Mouse (Mus musculus) cerebellum, adult 2 months (tissue): ENCODE data around the gene Grb7. TPM values are rescaled to one million over a fixed set of nuclear protein-coding genes. Genes with fewer than 3 reads are reported as not detected.

Experiments used
- DNase-seq, 2 experiments: peaks; one replicate each; pipeline ENCODE4 v3.0.0; 2021
- H3K27ac ChIP-seq: fragments of 200-500 bp; 2 replicates; pipeline ENCODE4 v1.5.1; 2012; ENCODE audit warnings: low read length, control low read depth, inconsistent platforms; ENCODE audit not compliant: insufficient read depth
- H3K27me3 ChIP-seq: fragments of 200-500 bp; 2 replicates; pipeline ENCODE4 v1.6.1; 2012; ENCODE audit warnings: inconsistent platforms, mild to moderate bottlenecking, low read length, moderate library complexity; ENCODE audit not compliant: control insufficient read depth, insufficient read depth
- H3K4me1 ChIP-seq: fragments of 200-500 bp; 2 replicates; pipeline ENCODE4 v1.6.1; 2011; ENCODE audit warnings: low read length; ENCODE audit not compliant: control insufficient read depth, insufficient read depth
- H3K4me3 ChIP-seq: fragments of 200-500 bp; replicated peaks from 2 replicates; pipeline ENCODE3; 2011; ENCODE audit warnings: mild to moderate bottlenecking, low read depth, low read length, control low read depth; ENCODE audit not compliant: insufficient read depth
- CTCF ChIP-seq: fragments of 200-500 bp; IDR thresholded peaks from 2 replicates; pipeline ENCODE4 v1.5.1; 2011; ENCODE audit warnings: low read depth, mild to moderate bottlenecking, control low read depth, low read length, moderate library complexity, borderline replicate concordance; ENCODE audit not compliant: insufficient read depth
- POLR2A ChIP-seq: fragments of 200-500 bp; IDR thresholded peaks from 2 replicates; pipeline ENCODE4 v1.6.1; 2011; ENCODE audit warnings: low read length, control low read depth, borderline replicate concordance; ENCODE audit not compliant: insufficient read depth
- WGBS: fragments of 180-500 bp; shearing (Covaris S2); methylation state at CpG from one replicate; pipeline ENCODE4 v1.1.7; 2018; 5-methylcytosine and 5-hydroxymethylcytosine counted together
- polyA plus RNA-seq: library from polyadenylated mRNA; depleted of rRNA; stranded (reverse); fragments of >200 nt; gene quantifications from 2 replicates; pipeline ENCODE4 v1.2.3, GENCODE M21; 2012

The Grb7 gene
- polyA plus RNA-seq, 1 experiment: 15.8 TPM

DNA sequence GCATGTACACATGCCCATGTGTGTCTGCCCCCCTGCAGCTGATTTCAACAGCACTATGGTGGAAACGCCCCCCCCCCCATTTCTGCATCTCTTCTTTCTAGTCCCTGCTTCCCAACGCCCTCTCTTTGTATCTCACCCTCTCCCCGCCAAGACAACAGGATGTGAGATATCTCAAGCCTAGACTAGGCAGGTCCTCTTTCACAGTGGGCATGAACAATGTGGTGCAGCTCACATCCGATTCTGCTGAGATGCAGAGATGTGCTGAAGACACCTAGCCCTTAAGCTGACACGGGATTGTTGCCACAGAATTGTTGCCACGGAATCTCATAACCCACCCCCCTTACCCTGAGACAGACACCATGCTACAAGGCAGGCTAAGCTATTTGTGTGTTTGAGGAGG, 18.3 kb downstream of the Grb7 start:
- H3K4me3 ChIP-seq: no peak overlapping the region
- H3K27ac ChIP-seq: no peak overlapping the region
- 77% methylated on average over 6 of the region's 6 CpGs for WGBS
- TF ChIP-seq CTCF: no peak
- no peak for TF ChIP-seq POLR2A
- no peaks in the 10 kb centered on the region for H3K27me3 ChIP-seq
- no peak for DNase-seq
- H3K4me1 ChIP-seq: no peaks in the 10 kb centered on the region

DNA sequence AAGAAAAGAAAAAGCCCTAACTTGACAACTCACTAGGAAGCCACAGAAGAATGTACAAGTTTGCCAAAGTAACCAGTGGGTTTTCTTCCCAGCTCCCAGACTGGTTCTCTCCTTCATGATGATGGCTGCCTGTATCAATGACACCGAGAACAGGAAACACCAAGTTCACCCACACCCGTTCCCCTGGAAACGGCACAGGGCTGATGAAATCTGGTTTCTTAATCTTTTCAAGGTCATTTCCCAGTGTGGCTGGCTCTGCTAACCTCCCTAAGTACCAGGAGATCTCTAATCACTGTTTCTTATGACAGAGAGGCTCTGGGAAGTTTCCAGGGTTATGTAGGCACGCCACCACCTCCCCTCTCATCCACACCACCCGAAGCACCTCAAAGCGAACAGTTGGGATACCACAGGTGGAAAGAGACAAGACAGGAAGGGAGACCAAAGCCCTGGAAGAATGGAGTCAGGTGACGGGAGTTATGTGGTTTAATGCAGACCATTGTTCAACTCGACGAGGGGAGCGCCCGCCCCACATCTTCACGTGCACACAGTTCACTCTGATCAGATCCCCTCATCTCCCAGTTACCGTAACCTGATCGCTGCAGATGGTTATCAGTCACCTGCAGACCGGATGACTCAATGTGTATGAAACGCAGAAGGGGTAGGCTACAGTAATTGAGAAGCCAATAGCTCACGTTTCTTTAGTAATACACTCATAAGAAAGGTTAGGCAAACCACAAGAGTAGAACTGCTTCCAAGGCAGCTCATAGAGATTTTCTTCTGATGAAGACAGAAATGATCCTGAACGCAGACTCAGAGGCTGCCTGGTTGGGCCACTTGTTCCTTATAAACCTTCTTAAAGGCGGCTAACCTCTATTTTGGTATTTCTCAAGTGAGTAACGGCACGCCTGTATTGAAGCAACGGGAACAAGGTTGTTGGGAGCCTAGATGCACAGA, 23.8 kb downstream of the Grb7 start:
- Histone ChIP-seq H3K27me3 (no peaks in the 10 kb centered on the region; the same call in 1 of the 2 replicates), H3K4me3 (no peak overlapping the region), H3K27ac (no peak overlapping the region), H3K4me1 (no peaks in the 10 kb centered on the region)
- WGBS: 78% methylated on average over 22 of the region's 22 CpGs
- no peak for DNase-seq
- TF ChIP-seq POLR2A (no peak), CTCF (no peak)

DNA sequence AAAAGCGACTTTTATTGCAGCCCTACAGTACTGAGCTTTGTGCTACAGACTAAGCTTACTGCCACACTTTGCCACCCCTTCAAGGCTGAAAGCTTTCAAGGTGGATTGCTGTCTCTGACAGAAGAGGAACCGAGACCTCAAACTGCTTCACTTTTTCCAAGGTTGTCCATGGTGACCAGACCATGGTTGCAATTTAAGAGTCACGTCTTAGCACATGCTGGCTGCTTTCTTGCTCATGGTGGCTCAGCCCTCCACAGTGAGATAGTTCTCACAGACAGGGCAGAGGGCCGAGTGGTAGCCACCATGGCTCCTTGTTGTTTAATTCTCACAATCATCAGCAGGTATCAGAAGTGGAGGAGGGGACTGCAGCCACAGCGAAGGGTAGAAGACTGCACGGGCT, 24.6 kb downstream of the Grb7 start:
- H3K4me1 ChIP-seq: no peaks in the 10 kb centered on the region
- TF ChIP-seq CTCF: no peak
- TF ChIP-seq POLR2A: no peak
- WGBS: 74% methylated on average over 6 of the region's 6 CpGs
- H3K4me3 ChIP-seq: no peak overlapping the region
- H3K27ac ChIP-seq: no peak overlapping the region
- no peak for DNase-seq
- H3K27me3 ChIP-seq: no peaks in the 10 kb centered on the region; the same call in 1 of the 2 replicates

DNA sequence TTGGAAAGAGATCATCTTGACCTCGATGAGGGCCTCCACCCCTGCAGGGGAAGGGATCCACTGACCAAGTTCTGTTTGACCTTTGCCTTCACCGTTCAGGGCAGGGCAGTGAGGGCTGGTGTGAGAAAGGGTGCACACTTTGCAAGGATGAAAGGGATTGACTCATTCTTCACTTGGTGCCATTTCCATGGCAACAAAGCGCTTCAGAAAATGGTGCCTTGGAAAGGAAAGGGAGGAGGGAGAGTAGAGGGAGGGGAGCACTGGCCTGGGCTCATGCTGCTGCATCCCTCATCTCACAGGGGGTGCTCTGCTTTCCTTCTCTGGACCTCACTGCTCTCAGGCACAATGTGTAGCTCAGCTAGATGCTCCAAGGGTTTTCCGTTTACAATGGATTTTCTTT, 26.5 kb downstream of the Grb7 start:
- WGBS: 38% methylated on average over 4 of the region's 4 CpGs
- no peak for DNase-seq

DNA sequence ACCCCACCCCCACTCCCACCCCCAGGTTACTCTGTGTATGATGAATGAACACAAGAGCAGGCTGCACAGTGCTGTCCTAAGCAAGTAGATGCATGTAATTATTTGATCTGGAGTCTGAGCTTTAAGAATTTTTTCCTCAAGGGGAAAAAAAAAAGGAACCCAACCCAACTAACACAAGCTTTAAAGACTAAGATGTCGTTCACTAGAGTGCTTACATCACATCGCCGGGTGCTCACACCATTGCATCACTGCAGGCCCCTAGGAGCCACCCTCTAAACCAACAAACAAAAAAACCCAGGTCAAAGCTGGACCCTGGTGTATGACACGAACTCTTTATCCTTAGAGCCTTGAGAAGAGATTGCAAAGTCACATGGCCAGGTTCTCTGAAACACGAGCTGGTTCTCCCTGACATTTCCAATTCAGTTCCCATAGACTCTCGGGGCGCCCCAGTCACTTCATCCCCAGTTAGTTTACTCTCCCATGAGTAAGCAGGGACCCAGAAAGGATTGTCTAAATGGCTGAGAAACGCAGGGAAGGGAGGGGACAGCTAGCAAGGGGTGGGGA, 27.8 kb downstream of the Grb7 start:
- 59% methylated on average over 8 of the region's 8 CpGs for WGBS
- no peak overlapping the region for H3K4me3 ChIP-seq
- no peaks in the 10 kb centered on the region for H3K4me1 ChIP-seq
- H3K27me3 ChIP-seq: no peaks in the 10 kb centered on the region; the same call in 1 of the 2 replicates
- no peak for DNase-seq
- no peak overlapping the region for H3K27ac ChIP-seq
- TF ChIP-seq POLR2A: no peak
- TF ChIP-seq CTCF: no peak

More for the DNA sequence above, 26.5 kb downstream of the Grb7 start:
- Histone ChIP-seq H3K27ac (no peak overlapping the region), H3K27me3 (no peaks in the 10 kb centered on the region; the same call in 1 of the 2 replicates), H3K4me3 (no peak overlapping the region), H3K4me1 (no peaks in the 10 kb centered on the region)
- TF ChIP-seq POLR2A (no peak), CTCF (no peak)

DNA sequence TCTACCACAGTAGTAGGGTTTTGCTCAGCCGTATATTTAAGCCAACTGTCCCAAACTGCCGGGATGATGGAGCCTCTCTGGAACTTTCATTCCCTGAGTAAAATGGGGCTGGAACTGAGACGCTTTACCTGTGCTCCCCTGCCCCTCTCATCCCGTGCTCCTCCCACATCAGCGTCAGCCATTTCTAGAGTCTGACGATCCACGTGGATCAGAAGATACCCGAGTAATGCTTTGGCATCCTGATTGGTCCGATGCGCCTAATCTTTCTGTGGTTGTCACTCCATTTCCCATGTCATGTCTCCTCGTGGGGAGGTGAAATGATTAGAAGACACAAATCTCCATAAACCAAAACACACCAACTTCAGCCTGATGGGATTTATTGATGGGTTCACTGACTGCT, 28.8 kb downstream of the Grb7 start:
- no peak for DNase-seq
- Histone ChIP-seq H3K27ac (no peak overlapping the region), H3K27me3 (no peaks in the 10 kb centered on the region; the same call in 1 of the 2 replicates), H3K4me1 (no peaks in the 10 kb centered on the region), H3K4me3 (no peak overlapping the region)
- 86% methylated on average over 11 of the region's 11 CpGs for WGBS
- TF ChIP-seq CTCF: no peak
- no peak for TF ChIP-seq POLR2A

DNA sequence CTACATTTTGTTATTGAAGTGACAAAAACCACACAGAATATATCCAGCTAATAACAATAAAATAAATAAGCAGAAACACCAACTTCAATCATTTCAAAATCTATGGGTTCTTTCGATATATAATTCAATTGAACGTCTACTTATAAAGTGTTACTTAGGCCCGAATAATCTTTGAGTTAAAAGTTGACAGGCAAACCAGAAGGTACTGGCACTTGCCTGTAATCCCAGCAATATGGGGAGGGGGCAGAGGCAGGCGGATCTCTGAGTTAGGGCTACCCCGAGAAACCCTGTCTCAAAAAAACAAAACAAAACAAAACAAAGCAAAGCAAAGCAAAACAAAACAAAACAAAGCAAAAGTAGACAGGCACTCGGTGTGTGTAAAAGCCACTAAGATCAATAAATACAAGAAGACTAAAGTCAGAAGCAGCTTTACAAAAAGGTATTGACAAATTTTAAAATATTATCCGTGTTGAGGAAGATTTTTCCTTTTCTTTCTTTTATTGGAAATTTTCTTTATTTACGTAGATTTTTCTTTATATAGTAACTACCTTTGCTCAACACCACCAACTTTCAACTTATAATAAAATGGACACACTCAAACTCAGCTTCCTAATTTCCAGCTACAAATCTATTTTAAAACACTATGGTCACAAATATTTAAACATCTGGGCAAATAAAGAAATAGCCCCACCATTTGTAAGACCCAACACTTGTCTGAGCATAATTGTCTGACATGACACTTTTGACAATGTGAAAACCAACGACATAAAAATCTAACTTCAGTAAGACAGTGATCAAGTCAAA, 29.6 kb downstream of the Grb7 start:
- no peaks in the 10 kb centered on the region for H3K4me1 ChIP-seq
- no peak overlapping the region for H3K27ac ChIP-seq
- 90% methylated on average over 9 of the region's 9 CpGs for WGBS
- no peaks in the 10 kb centered on the region; the same call in 1 of the 2 replicates for H3K27me3 ChIP-seq
- no peak for TF ChIP-seq CTCF
- no peak for TF ChIP-seq POLR2A
- DNase-seq: no peak
- no peak overlapping the region for H3K4me3 ChIP-seq

DNA sequence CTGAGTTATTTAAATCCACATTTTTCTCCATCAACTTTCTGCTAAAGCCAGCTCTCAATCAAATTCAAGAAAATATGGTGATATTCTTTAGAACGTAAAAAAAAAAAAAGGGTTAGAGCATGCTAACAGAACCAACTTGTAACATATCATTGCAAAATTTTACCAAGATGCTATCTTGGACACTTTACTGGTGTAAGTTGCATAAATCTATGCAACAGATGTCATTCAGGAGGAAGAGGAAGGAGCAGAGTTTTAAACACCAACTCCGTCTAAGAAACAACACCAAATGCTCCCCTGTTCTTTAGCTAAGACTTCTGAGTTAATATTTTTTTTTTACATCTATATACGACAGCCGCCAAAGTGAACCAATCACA, 30.2 kb downstream of the Grb7 start:
- DNase-seq: no peak
- TF ChIP-seq CTCF: no peak
- no peaks in the 10 kb centered on the region for H3K4me1 ChIP-seq
- H3K4me3 ChIP-seq: no peak overlapping the region
- H3K27ac ChIP-seq: no peak overlapping the region
- WGBS: 83% methylated on average over 4 of the region's 4 CpGs
- no peaks in the 10 kb centered on the region; the same call in 1 of the 2 replicates for H3K27me3 ChIP-seq
